Mouse (Mus musculus): Measurements from ENCODE around the gene St5. TPM values are rescaled to one million over a fixed set of nuclear protein-coding genes. Genes with fewer than 3 reads are reported as not detected.

The St5 gene
- total and polyA plus RNA-seq, 3 experiments, result 2.6 to 3.4 TPM; not detected in 1

DNA sequence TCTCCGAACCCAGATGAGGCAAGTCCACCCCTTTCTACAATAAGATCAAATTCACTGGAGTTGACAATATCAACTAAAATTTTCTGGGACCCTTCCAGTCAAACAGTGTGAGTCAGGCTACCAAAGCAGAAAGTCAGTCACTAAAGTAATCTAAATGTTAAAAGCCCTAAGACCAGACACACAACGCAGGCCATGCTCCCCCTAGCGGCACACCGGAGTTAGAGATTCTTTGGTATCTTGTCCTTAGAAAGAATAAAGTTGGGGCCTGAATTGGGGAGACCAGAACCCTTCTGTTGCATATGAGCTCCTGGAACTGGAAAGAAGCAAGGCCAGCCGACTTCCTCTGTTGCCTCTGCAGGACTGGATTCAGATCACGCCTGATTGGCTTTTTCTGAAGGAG, 84.7 kb downstream of the St5 start:
- Histone ChIP-seq H3K36me3 (ENCODE audit: control insufficient read depth in 1 of 2, insufficient read depth in 2 of 2, low read length in 2 of 2) (no peaks in the 10 kb centered on the region), H3K9ac (ENCODE audit: control insufficient read depth, low read depth, low read length, poor library complexity, severe bottlenecking) (no peak overlapping the region), H3K79me2 (ENCODE audit: control insufficient read depth, insufficient read depth, low read length, poor library complexity) (no peaks in the 10 kb centered on the region), H3K4me3 (ENCODE audit: control insufficient read depth in 1 of 2, insufficient read depth in 1 of 2, low read depth in 2 of 2, low read length in 2 of 2) (no peak overlapping the region), H3K9me3 (replicated peaks; ENCODE audit: insufficient read depth, low read length) (no peaks in the 10 kb centered on the region), H3K27ac (ENCODE audit: control insufficient read depth, low read depth, low read length) (no peak overlapping the region), H3K27me3 (ENCODE audit: control insufficient read depth in 1 of 2, insufficient read depth in 2 of 2, low read length in 2 of 2) (no peaks in the 10 kb centered on the region), H3K4me1 (ENCODE audit: control insufficient read depth in 1 of 2, insufficient read depth in 2 of 2, low read length in 2 of 2) (no peaks in the 10 kb centered on the region)
- peak; percentile 75 for DNase-seq (ENCODE audit: low read depth, low spot score)
- TF ChIP-seq MAFK (IDR thresholded peaks at IDR 0.05; ENCODE audit: borderline replicate concordance, low read depth, low read length), result no peak
- TF ChIP-seq ZNF384 (IDR thresholded peaks at IDR 0.05; ENCODE audit: low read depth, low read length), result no peak
- no peak for TF ChIP-seq NELFE (IDR thresholded peaks at IDR 0.05; ENCODE audit: low read depth, low read length)
- TF ChIP-seq KAT2A (conservative IDR thresholded peaks at IDR 0.05; ENCODE audit: low read depth, low read length), result no peak
- no peak; the same call in 1 of the 2 replicates for TF ChIP-seq MAZ (IDR thresholded peaks at IDR 0.05; ENCODE audit: low read depth, low read length)
- TF ChIP-seq CHD2 (IDR thresholded peaks at IDR 0.05; ENCODE audit: low read length), result no peak
- no peak for TF ChIP-seq SIN3A (IDR thresholded peaks at IDR 0.05; ENCODE audit: low read length)
- TF ChIP-seq ELF1 (IDR thresholded peaks at IDR 0.05; ENCODE audit: low read depth, low read length), result no peak
- no peak for TF ChIP-seq GABPA (IDR thresholded peaks at IDR 0.05; ENCODE audit: low read depth, low read length)
- TF ChIP-seq CTCF (IDR thresholded peaks at IDR 0.05 in 2 of 3, conservative IDR thresholded peaks at IDR 0.05 in 1 of 3; ENCODE audit: control insufficient read depth in 1 of 3, insufficient read depth in 1 of 3, low read depth in 2 of 3, low read length in 3 of 3, poor library complexity in 1 of 3, severe bottlenecking in 1 of 3), result peak; percentile 81 to 88 (median 82)
- TF ChIP-seq TAL1 (IDR thresholded peaks at IDR 0.05; ENCODE audit: low read length), result no peak
- TF ChIP-seq POLR2AphosphoS2 (IDR thresholded peaks at IDR 0.05; ENCODE audit: low read length), result no peak
- TF ChIP-seq NRF1 (IDR thresholded peaks at IDR 0.05; ENCODE audit: insufficient read depth, low read depth, low read length, poor library complexity, severe bottlenecking), result no peak
- TF ChIP-seq USF2 (IDR thresholded peaks at IDR 0.05; ENCODE audit: borderline replicate concordance in 1 of 2, insufficient read depth in 1 of 2, low read depth in 1 of 2, low read length in 2 of 2), result no peak
- no peak for TF ChIP-seq ZMIZ1 (IDR thresholded peaks at IDR 0.05; ENCODE audit: low read depth, low read length)
- no peak for TF ChIP-seq CHD1 (IDR thresholded peaks at IDR 0.05; ENCODE audit: low read depth, low read length)
- TF ChIP-seq MYC (IDR thresholded peaks at IDR 0.05; ENCODE audit: low read depth, low read length), result no peak
- peak; percentile 79 for TF ChIP-seq RAD21 (IDR thresholded peaks at IDR 0.05; ENCODE audit: low read depth, low read length)
- peak; percentile 64 for TF ChIP-seq ZC3H11A (IDR thresholded peaks at IDR 0.05; ENCODE audit: low read depth, low read length)
- TF ChIP-seq JUND (IDR thresholded peaks at IDR 0.05; ENCODE audit: low read depth, low read length), result no peak
- no peak for TF ChIP-seq TCF12 (IDR thresholded peaks at IDR 0.05; ENCODE audit: low read depth, low read length)
- TF ChIP-seq EP300 (IDR thresholded peaks at IDR 0.05; ENCODE audit: low read depth in 1 of 2, low read length in 2 of 2), result no peak
- TF ChIP-seq TBP (IDR thresholded peaks at IDR 0.05; ENCODE audit: low read depth, low read length), result no peak
- TF ChIP-seq SMC3 (IDR thresholded peaks at IDR 0.05; ENCODE audit: low read depth, low read length), result peak; percentile 83
- no peak for TF ChIP-seq ZKSCAN1 (IDR thresholded peaks at IDR 0.05; ENCODE audit: low read depth, low read length)
